Mouse (Mus musculus) MEL (cell line): ENCODE data around the gene Zfp652. TPM values are rescaled to one million over a fixed set of nuclear protein-coding genes. Genes with fewer than 3 reads are reported as not detected.

ENCODE experiments used
- DNase-seq: peaks from one replicate; pipeline ENCODE4 v3.0.0; 2011; ENCODE audit warnings: low read depth, low spot score
- H3K27ac ChIP-seq: 2 replicates; pipeline ENCODE4 v1.5.1; 2012; ENCODE audit warnings: low read depth, mild to moderate bottlenecking, control low read depth, low read length, moderate library complexity; ENCODE audit not compliant: control insufficient read depth
- H3K27me3 ChIP-seq, 2 experiments: fragments of 150-350 bp in 1 of 2; sonication (generic) in 1 of 2; 2 replicates each; pipeline ENCODE4 v1.6.1; 2012; ENCODE audit warnings: low read length in 2 of 2, mild to moderate bottlenecking in 2 of 2, improper control_type of control experiment in 1 of 2, moderate library complexity in 1 of 2; ENCODE audit not compliant: insufficient read depth in 2 of 2, control insufficient read depth in 1 of 2
- H3K36me3 ChIP-seq, 2 experiments: 2 replicates each; pipeline ENCODE4 v1.6.1; 2012 to 2014; ENCODE audit warnings: low read length in 2 of 2, improper control_type of control experiment in 1 of 2, inconsistent platforms in 1 of 2, mild to moderate bottlenecking in 1 of 2; ENCODE audit not compliant: insufficient read depth in 2 of 2, control insufficient read depth in 1 of 2
- H3K4me1 ChIP-seq, 2 experiments: fragments of 150-350 bp in 1 of 2; sonication (generic) in 1 of 2; 2 replicates each; pipeline ENCODE4 v1.6.1; 2012; ENCODE audit warnings: low read length in 2 of 2, improper control_type of control experiment in 1 of 2, mild to moderate bottlenecking in 1 of 2; ENCODE audit not compliant: insufficient read depth in 2 of 2, control insufficient read depth in 1 of 2
- H3K4me3 ChIP-seq, 2 experiments: fragments of 150-350 bp in 1 of 2; sonication (generic) in 1 of 2; 2 replicates each; pipeline ENCODE4 v1.5.1; 2012; ENCODE audit warnings: low read depth in 2 of 2, low read length in 2 of 2, mild to moderate bottlenecking in 2 of 2, moderate library complexity in 2 of 2, control low read depth in 1 of 2, improper control_type of control experiment in 1 of 2; ENCODE audit not compliant: control insufficient read depth in 1 of 2, insufficient read depth in 1 of 2
- H3K79me2 ChIP-seq: 2 replicates; pipeline ENCODE4 v1.6.1; 2012; ENCODE audit warnings: mild to moderate bottlenecking, low read length, moderate library complexity; ENCODE audit not compliant: control insufficient read depth, poor library complexity, insufficient read depth
- H3K9ac ChIP-seq: 2 replicates; pipeline ENCODE4 v1.6.1; 2012; ENCODE audit warnings: low read depth, mild to moderate bottlenecking, control low read depth, low read length, moderate library complexity; ENCODE audit not compliant: control insufficient read depth, poor library complexity, severe bottlenecking
- H3K9me3 ChIP-seq: fragments of 150-350 bp; sonication (generic); replicated peaks from 2 replicates; pipeline ENCODE4 v1.6.1; 2012; ENCODE audit warnings: mild to moderate bottlenecking, low read length, improper control_type of control experiment, moderate library complexity; ENCODE audit not compliant: insufficient read depth
- CHD1 ChIP-seq: IDR thresholded peaks from 2 replicates; pipeline ENCODE4 v1.6.1; 2012; ENCODE audit warnings: low read depth, mild to moderate bottlenecking, inconsistent platforms, low read length, improper control_type of control experiment
- CHD2 ChIP-seq: IDR thresholded peaks from 2 replicates; pipeline ENCODE4 v1.6.1; 2011; ENCODE audit warnings: low read length, improper control_type of control experiment
- E2F4 ChIP-seq: IDR thresholded peaks from 2 replicates; pipeline ENCODE4 v1.6.1; 2011; ENCODE audit warnings: low read depth, low read length, improper control_type of control experiment, borderline replicate concordance
- MAFK ChIP-seq: IDR thresholded peaks from 2 replicates; pipeline ENCODE4 v1.6.1; 2011; ENCODE audit warnings: low read depth, mild to moderate bottlenecking, low read length, improper control_type of control experiment, borderline replicate concordance
- MAZ ChIP-seq: IDR thresholded peaks from 2 replicates; pipeline ENCODE4 v1.6.1; 2012; ENCODE audit warnings: low read depth, mild to moderate bottlenecking, inconsistent platforms, low read length, improper control_type of control experiment
- MYC ChIP-seq: IDR thresholded peaks from 2 replicates; pipeline ENCODE4 v1.6.1; 2011; ENCODE audit warnings: low read depth, mild to moderate bottlenecking, low read length, improper control_type of control experiment, moderate library complexity
- NELFE ChIP-seq: IDR thresholded peaks from 2 replicates; pipeline ENCODE4 v1.6.1; 2011; ENCODE audit warnings: low read depth, low read length, improper control_type of control experiment
- NRF1 ChIP-seq: IDR thresholded peaks from 2 replicates; pipeline ENCODE4 v1.6.1; 2014; ENCODE audit warnings: low read depth, mild to moderate bottlenecking, inconsistent platforms, low read length, improper control_type of control experiment, moderate library complexity; ENCODE audit not compliant: poor library complexity, insufficient read depth, severe bottlenecking
- RCOR1 ChIP-seq: IDR thresholded peaks from 2 replicates; pipeline ENCODE4 v1.6.1; 2012; ENCODE audit warnings: low read depth, mild to moderate bottlenecking, inconsistent platforms, low read length, improper control_type of control experiment
- SMC3 ChIP-seq: IDR thresholded peaks from 2 replicates; pipeline ENCODE4 v1.6.1; 2011; ENCODE audit warnings: low read depth, low read length, improper control_type of control experiment
- ZMIZ1 ChIP-seq: IDR thresholded peaks from 2 replicates; pipeline ENCODE4 v1.6.1; 2012; ENCODE audit warnings: low read depth, mild to moderate bottlenecking, inconsistent platforms, low read length, improper control_type of control experiment, moderate library complexity
- polyA plus RNA-seq, 2 experiments: library from polyadenylated mRNA; stranded (reverse) in 1 of 2; unstranded in 1 of 2; fragments of >175 nt in 1 of 2; fragments of >200 nt in 1 of 2; gene quantifications; 2 replicates each; pipeline versions ENCODE4 v1.2.1 to v1.2.4; 2012; ENCODE audit warnings: low replicate concordance in 2 of 2, low read depth in 1 of 2; ENCODE audit not compliant: insufficient read length in 2 of 2, insufficient read depth in 1 of 2, missing spikeins in 1 of 2
- total RNA-seq: library from RNA; depleted of rRNA; stranded (reverse); fragments of 300-350 nt; gene quantifications from 2 replicates; pipeline ENCODE4 v1.2.3, GENCODE M21; 2012

Gene Zfp652
- total and polyA plus RNA-seq, 3 experiments = 19.3 to 38.5 (median 31.8) TPM

GRCm38 (mm10) chr11:95814101-95814500 lies 101.6 kb downstream of the Zfp652 start:
- Histone ChIP-seq H3K4me1 (peaks cover 8 to 19% of the 10 kb centered on the region in 2 experiments), H3K79me2 (no peaks in the 10 kb centered on the region)

GRCm38 (mm10) chr11:95814857-95815256 lies 102.4 kb downstream of the Zfp652 start:
- H3K9me3 ChIP-seq = no peaks in the 10 kb centered on the region
- H3K27ac ChIP-seq = no peak overlapping the region
- peaks cover 2 to 13% of the 10 kb centered on the region in 2 experiments; a peak in 3 of 4 replicates for H3K4me1 ChIP-seq
- H3K27me3 ChIP-seq = no peaks in the 10 kb centered on the region
- no peak for DNase-seq
- no peaks in the 10 kb centered on the region for H3K79me2 ChIP-seq
- H3K4me3 ChIP-seq = no peak overlapping the region
- H3K9ac ChIP-seq = no peak overlapping the region
- peaks cover 0 to 4% of the 10 kb centered on the region in 2 experiments; a peak in 2 of 4 replicates for H3K36me3 ChIP-seq
- TF ChIP-seq CHD2 = no peak
- no peak for TF ChIP-seq CHD1
- no peak for TF ChIP-seq MAZ
- no peak for TF ChIP-seq NRF1
- TF ChIP-seq MYC = no peak
- no peak for TF ChIP-seq E2F4

More at GRCm38 (mm10) chr11:95814101-95814500, 101.6 kb downstream of the Zfp652 start:
- Histone ChIP-seq H3K9me3 (no peaks in the 10 kb centered on the region), H3K36me3 (peaks cover 0 to 7% of the 10 kb centered on the region in 2 experiments; a peak in 2 of 4 replicates), H3K27me3 (no peaks in the 10 kb centered on the region), H3K4me3 (no peak overlapping the region), H3K9ac (no peak overlapping the region), H3K27ac (no peak overlapping the region)
- TF ChIP-seq NELFE (0 out of 2 replicates have a peak, but pooled peaks have one; percentile 19), MAFK (no peak)
- DNase-seq = no peak

- Histone ChIP-seq H3K27ac (no peak overlapping the region), H3K36me3 (peaks cover 0 to 3% of the 10 kb centered on the region in 2 experiments; a peak in 2 of 4 replicates)
These were observed 102.9 kb downstream of the Zfp652 start for GRCm38 (mm10) chr11:95815412-95815811.

More at GRCm38 (mm10) chr11:95815412-95815811, 102.9 kb downstream of the Zfp652 start:
- Histone ChIP-seq H3K4me3 (no peak overlapping the region), H3K4me1 (peaks cover 0 to 8% of the 10 kb centered on the region in 2 experiments; a peak in 2 of 4 replicates), H3K9ac (no peak overlapping the region), H3K27me3 (no peaks in the 10 kb centered on the region), H3K9me3 (no peaks in the 10 kb centered on the region)
- no peak for DNase-seq
- TF ChIP-seq ZMIZ1 (no peak), RCOR1 (no peak), SMC3 (no peak), MAZ (no peak)
- TF ChIP-seq, all 39 proteins: peak for 0
- H3K79me2 ChIP-seq = no peaks in the 10 kb centered on the region
